Mouse (Mus musculus): ENCODE measurements around the gene Atp5d.

The Atp5d gene

DNA sequence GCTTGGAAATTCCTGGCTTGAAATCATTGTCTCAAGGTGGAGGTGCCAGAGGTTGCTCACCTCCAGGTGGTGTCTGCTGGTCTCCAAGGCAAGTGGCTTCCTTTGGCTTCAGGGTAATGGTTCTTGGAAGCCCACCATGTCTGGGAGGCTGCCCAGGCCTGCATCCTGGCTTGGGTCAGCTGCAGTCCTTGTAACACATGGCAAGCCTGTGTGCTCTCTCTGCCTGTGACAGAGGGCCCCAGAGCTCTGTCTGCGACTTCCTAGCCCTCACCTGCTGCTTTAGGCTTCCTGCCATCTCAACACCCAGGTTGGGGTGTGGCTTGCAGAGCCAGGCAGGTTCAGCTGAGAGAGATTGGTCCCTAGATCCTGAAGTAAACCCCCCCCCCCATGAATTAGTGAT, 20.7 kb upstream of the Atp5d start:
- no peak for DNase-seq (ENCODE audit: low spot score)

DNA sequence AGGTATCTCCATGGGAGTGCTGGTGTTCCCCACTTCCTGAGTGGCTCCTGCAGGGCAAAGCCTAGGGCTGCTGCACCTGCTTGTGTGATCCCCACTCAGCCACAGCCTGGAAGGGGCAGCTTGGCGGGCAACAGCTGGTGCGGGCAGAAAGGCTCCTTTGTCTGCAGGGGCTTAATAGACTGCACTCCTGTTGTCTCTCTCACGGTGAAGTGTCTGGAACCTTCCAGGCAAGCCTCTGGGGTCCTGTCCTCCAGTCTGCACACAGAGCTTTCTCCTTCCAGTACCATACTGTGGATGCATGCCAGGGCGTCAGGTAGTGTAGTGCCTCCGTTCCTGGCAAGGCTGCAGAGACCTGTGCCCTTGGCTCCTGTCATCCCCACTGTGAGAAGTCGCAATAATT, 19.9 kb upstream of the Atp5d start:
- DNase-seq (ENCODE audit: low spot score): no peak

DNA sequence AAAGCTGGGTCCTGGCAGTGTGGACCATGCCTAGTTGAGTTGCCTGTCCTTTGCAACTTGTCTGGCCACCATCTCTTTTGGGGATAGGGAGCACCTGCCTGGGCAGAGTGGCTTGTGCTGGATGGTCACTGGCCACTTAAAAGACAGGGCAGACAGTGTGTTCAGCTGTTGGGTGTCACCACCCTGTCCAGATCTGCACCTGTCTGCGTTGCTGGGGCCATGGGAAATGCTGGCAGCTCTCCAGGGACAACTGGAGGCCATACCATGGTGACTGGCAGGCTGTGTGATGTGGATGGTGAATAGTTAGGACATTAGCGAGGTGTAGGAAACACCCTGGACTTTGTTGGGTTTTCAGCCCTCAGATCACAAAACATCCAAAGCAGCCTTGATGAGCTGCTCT, 18.3 kb upstream of the Atp5d start:
- no peak for DNase-seq (ENCODE audit: low spot score)

DNA sequence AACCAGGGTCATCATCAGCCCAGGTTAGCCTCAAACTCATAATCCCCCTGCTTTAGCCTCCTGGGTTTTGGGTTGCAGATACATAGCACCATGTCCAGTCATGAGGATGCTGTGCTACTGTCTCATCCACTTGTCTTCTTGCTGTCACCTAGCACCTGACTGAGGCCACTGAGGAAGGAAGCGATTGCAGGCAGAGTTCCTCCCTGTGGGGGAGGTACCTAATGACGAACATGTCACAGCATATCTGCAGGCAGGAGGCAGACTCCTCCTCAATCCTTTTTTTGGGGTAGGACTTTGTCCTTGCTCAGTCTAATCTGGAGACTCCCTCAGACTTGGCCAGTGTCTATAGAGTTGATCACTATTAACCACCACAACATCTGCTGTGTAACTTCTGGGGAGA, 16.8 kb upstream of the Atp5d start:
- DNase-seq (ENCODE audit: low spot score): no peak

- peak; percentile 49 for DNase-seq (ENCODE audit: low spot score)
Measured at GRCm38 (mm10) chr10:80123932-80124562, 14.4 kb upstream of the Atp5d start.

- no peak for DNase-seq (ENCODE audit: low spot score)
Measured at GRCm38 (mm10) chr10:80127920-80128319, 10.5 kb upstream of the Atp5d start.

- DNase-seq (ENCODE audit: low spot score): no peak
Measured at GRCm38 (mm10) chr10:80129846-80130245, 8.6 kb upstream of the Atp5d start.

GRCm38 (mm10) chr10:80130403-80131031, 7.9 kb upstream of the Atp5d start:
- DNase-seq (ENCODE audit: low spot score): no peak

DNA sequence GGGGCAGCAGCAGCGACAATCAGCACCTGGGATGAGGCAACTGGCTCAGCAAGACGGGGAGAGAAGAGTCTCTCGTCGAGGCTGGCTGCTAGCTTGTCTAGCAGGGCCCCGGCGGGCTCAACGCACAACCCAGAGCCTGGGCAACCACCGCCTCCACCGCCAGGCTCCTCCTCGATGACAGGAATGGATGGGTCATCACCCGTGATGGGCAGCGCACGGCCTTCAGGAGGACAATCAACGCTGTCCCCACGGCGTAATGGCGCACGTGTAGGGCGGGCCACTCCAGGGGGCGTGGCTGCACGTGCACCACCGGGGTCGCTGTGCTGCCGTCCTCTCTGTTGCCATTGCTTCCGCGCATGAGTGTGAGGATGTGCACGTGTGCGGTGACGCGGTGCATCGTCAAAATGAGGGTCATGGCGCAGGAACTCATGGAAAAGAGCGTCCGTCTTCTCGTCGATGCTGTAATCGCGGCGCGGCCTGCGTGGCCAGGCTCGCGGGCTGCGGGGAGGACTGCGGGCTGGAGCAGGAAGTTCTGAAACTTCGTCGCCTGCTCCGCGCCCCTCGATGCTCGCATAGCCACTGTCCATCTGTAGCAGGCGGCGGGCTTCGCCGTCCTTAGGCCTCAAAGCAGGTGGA, 7.0 kb upstream of the Atp5d start:
- DNase-seq (ENCODE audit: low spot score): no peak

DNA sequence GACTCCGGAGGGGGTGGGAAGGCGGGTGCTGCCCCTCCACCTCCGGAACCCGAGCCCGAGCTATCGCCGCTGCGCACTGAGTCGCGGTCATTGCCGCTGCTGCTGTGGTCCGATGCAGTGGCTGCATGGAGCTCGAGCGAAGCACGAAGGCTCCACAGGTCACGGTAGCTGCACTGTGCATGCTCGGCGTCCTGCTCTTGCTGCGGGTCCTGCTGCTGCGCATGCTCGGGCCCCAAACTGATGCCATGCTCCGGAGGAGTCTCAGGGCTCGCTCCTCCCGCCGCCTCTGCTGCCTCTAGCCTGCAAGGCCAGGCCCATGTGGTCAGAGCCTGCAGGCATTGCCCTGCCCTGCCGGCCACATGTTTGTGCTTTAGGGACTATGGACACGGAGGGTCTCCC, 6.5 kb upstream of the Atp5d start:
- DNase-seq (ENCODE audit: low spot score): no peak

DNA sequence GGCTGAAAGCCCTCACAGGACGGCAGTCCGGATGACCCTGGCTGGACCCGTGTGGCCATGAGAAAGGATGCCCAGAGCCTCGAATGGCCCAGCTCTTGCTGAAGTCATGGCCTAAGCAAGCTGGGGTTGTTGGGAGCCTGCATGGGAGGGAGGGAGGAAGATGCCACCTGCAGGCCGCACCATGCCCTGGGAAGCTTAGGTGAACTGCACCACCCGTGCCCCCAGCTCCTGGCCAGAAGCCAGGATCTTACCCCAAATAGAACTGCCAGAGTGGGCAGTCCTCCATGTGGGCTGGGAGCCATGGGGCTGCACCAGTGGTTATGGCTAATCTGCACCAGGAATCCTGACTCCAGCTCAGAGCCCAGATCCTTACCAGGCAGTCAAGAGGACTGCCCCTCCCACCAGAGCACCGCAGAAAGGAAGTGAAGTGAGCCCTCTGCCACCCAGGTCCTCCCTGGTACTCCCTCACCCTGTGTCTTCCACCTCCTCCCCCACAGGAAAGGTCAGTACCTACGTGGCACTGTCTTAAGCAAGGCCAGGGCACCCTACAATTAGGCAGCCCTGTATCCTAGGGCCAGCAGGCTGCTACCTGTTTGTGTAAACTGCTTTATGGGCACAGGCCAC, 5.1 kb upstream of the Atp5d start:
- no peak for DNase-seq (ENCODE audit: low spot score)

- no peak for DNase-seq (ENCODE audit: low spot score)
Measured at GRCm38 (mm10) chr10:80134421-80134820, 4.0 kb upstream of the Atp5d start.

DNA sequence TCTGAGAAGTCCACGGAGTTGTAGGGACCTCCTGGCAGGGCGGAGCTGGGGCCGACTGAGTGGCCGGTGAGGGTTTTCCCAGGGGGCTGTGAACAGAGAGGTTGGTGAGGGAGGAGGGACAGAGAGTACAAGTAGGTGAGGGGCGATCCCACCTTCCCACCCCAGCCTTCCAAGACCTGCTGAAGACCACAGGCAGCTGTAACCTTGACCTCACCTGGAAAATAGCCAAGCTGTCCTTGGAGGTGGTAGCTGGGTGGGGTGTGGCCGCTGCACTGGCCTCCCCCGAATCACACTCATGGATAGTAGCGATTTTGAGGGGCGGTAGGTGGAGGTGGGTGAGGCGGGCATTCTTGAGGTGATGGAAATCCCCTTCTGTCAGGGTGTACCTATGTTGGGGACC, 3.3 kb upstream of the Atp5d start:
- DNase-seq (ENCODE audit: low spot score): no peak

- DNase-seq (ENCODE audit: low spot score): no peak
Measured at GRCm38 (mm10) chr10:80135641-80136040, 2.8 kb upstream of the Atp5d start.

DNA sequence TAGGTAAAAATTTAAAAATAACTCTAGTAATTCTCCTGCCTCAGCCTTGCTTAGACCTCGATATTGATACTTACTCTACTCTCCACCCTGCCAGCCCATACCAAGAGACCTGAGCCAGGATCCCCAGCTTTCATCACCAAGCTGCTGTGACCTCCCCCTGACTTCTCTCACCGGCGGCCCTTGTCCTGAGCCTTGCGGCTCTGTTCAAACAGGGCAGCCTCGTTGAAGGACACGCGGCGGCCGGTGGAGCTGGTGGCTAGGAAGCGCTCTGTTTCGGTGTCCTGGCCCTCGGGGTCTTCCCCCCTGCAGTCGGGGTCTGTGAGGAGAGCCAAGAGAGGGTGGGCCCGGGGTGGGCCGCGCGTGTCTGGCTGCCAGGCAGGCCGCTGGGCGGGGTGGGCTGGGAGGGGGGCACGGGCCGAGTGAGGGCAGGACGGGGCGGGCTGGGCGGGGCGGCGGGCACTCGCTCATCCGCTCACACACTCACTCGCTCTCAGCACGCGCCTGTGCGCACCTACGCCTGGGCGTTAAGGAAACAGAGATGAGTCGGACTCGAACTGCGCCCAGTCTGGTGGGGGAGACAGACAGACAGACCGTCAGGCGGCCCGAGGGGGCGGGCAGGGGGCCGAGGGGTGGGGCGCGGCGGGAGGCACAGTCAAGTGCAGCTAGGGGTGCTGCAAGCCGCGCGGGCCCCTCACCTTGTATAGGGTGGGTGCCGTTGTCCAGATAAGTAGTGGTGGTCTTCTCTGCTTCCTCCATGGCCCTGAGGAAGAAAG, 2.1 kb upstream of the Atp5d start:
- DNase-seq (ENCODE audit: low spot score): no peak

DNA sequence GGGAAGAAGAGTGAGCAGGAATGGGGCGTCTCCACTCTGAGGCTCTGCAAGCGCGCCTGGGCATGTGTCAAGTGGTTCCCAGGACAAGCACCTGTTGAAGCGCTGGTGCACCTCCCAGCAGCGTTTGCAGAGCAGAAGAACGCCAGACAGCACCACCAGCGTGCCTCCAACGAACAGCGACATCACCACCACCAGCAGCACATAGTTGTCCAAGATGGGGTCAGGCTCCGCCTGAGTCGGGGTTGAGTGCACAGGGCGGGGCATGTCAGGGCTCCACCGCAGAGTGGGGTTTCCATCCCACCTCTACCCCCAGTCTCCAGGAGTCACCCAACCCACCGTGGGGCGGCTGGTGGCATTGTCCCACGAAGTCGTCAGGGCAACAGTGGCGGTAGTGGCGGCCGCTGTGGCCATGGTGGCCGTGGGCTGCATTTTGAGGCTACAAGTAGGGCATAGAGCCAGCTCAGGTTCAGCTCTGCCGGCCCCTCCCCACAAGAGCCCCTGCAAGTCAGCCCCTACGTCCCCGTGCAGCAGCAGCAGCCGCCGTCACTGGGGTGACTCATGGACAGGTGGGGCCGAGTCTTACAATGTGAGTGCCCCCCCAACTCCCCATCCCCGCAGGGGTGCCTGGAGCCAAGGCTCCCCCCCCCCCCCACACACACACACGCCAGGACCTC, 1.3 kb upstream of the Atp5d start:
- DNase-seq (ENCODE audit: low spot score): no peak

GRCm38 (mm10) chr10:80137626-80138552, 543 bp upstream of the Atp5d start:
- DNase-seq (ENCODE audit: low spot score): no peak

DNA sequence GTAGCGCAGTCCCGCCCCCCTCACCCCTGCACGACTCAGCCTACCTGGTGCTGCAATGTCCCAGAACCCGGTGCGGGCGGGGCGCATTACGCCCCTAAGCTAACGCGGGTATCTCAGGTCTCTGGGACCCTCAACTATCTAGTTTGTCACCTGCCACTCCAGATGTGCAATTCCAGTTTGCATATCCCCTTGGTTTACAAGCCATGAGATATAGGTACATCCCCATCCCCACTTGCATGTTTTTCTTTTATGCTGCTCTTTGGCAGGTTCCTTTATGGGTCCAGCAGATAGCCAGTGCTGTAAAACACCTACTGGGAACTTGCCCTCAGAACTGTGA, 975 bp downstream of the Atp5d start:
- DNase-seq (ENCODE audit: low spot score): no peak

DNA sequence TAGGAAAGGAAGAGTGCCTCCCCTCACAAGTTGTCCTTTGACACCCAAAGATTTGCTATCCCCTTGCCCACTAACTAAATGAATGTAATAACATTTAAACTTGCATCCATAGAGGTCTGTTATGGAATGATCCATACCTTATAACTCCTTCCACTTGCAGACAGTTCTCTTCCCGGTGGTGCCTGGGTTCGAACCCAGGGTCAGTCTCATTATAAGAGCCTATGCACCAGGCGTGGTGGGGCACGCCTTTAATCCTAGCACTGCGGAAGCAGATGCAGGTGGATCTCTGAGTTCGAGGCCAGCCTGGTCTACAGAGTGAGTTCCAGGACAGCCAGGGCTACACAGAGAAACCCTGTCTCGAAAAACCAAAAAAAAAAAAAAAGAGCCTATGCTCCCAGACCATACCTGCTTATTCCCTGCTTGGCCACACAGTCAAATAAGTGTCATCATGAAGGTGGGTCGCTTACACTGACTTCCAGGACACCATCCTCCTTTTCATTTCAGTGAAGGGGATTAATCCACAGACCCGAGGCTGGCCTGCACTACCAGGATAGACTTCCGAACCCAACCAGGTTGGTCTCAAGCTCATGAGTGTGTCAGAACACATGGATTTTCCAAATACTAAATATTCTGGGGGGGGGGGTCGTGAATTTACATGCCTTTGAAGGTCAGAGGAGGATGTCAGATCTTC, 1.7 kb downstream of the Atp5d start:
- no peak for DNase-seq (ENCODE audit: low spot score)

DNA sequence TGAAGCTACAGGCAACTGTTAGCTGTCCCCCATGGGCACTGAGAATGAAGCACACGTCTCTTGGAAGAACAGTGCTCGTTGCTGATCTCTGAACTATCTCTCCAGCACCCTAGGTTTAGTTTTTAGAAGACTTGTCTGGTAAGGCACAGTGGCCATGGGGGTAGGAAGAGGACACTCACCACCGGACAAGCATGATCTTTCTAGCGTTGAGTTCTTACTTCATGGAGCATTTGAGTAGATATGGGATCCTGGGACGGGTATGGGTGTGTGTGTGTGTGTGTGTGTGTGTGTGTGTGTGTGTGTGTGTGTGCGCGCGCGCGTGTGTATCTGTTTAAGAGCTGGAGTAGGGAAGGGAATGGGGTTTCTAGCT, 2.2 kb downstream of the Atp5d start, which contains the start of gene Cbarp:
Cbarp (minus strand) TSS at position 170 of the 370 bp plus-strand sequence.
- no peak for DNase-seq (ENCODE audit: low spot score)
